Mouse (Mus musculus) cerebellum, adult 8-10 months (tissue): ENCODE measurements around the gene Kirrel3.

Experiments used
- DNase-seq: peaks from one replicate; pipeline ENCODE4 v3.0.0; 2022

Kirrel3 gene

DNA sequence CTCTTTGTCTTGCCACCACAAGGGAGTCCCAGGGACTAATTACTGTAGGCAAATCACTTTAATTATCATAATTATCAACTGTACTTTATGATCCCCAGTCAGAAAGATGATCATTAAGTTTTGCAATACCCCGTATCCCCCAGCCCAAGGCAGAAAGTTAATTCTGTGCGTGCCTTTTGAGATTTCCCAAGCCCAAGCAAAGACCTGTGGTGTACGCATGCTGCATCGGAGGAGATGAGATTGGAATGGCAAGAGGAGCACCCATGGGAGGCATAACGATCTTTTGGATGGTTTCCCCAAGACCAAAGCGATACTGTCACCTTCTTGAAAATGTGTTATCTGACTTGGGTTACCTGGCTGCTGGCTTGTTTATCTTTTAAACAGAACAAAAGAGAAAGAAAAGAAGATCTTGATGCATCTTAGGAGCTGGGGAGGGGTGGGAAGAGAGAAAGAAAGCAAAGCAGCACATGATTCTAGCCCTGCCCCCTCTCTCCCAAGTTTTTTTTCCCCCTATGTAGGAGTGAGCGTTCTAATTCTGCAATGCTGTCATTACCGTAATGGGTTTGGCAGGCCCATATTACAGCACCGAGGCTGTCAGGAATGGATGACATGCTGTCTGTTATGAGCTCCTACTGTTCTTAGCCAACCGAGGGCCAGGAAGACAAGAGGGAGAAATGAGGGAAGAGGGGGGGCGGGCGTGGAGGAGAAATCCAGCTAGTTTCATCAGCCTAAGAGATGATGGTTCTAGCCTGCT is 218.0 kb downstream of the Kirrel3 start:
- no peak for DNase-seq

DNA sequence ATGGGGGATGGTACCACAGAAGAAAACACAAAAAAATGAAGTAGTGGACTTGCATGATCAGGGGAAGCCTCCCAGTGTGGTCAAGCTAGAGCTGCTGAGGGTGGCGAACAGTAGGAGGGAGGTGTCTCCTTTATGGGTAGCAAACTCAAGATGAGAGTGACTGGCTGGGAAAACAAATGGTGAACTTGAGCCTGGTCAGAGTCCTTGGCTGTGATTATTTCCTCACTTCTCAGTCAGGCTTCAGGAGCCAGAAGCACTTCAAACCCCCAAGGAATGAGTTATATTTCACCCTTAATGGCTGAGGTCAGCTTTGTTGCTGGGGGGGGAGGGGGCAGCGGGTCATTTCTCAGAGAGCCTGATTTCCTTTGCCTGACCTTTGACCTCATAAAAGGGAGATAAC is 218.7 kb downstream of the Kirrel3 start:
- no peak for DNase-seq

- DNase-seq, result no peak
Observed at GRCm38 (mm10) chr9:34706350-34706873, 220.7 kb downstream of the Kirrel3 start.

GRCm38 (mm10) chr9:34708691-34709090 is 223.0 kb downstream of the Kirrel3 start:
- no peak for DNase-seq

GRCm38 (mm10) chr9:34711996-34712395 is 226.3 kb downstream of the Kirrel3 start:
- no peak for DNase-seq

DNA sequence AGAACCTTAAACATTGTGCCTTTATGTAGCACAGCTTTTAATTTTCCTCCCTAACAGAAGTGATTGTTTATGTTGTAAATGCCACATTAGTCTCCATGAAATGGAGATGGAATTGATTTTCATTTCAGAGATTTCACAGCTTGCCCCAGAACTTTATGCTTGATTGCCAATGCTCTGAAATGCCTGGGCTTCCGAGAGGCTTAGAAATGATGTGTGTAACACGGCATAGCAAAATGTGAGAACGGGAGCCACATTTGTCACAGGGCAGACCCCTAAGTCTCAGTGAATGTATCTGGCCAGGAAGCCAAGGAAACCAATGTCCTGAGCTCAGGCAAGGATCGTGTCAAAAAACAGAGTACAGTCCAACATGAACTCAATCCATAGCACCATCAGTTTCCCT is 227.3 kb downstream of the Kirrel3 start:
- no peak for DNase-seq

GRCm38 (mm10) chr9:34713462-34713926 is 227.8 kb downstream of the Kirrel3 start:
- peak; percentile 59 for DNase-seq

- DNase-seq, result no peak
Observed at GRCm38 (mm10) chr9:34714996-34715619, 229.4 kb downstream of the Kirrel3 start.

GRCm38 (mm10) chr9:34716476-34716875 is 230.8 kb downstream of the Kirrel3 start:
- peak; percentile 41 for DNase-seq

DNA sequence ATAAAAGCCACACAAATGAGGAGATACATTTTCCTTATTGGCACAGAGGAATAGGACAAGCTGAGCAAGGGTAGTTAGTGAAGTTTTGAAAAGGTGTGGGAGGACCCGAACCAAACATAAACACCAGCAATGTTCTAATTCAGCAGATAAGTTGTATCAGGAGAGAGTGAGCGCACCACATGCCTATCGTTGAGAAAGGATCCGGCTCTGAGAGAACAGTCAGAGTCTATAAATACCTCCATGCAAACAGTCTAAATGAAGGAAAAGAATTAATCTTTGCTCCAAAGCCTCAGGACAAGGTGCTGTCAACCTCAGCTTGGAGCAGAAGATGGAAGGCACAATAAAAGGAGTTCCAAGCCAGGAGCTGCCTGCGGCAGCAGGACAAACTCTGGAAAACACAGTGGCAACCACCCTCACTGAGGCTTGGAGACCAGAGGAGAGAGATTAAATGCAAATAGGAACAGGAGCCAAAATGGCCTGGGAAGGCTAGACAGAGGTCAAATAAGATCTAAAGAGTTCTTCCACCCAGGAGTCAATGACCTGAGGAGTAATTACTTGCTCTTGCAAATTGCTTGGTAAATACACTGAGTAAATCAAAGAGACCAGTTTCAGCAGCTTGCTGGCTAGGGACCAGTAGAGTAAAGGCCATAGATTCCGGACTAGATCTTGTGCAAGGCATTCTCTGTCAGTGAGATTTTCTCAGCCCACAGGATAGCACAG is 235.9 kb downstream of the Kirrel3 start:
- no peak for DNase-seq

- DNase-seq, result no peak
Observed at GRCm38 (mm10) chr9:34722198-34722550, 236.5 kb downstream of the Kirrel3 start.

GRCm38 (mm10) chr9:34732507-34732906 is 246.8 kb downstream of the Kirrel3 start:
- no peak for DNase-seq

GRCm38 (mm10) chr9:34733579-34733978 is 247.9 kb downstream of the Kirrel3 start:
- no peak for DNase-seq

DNA sequence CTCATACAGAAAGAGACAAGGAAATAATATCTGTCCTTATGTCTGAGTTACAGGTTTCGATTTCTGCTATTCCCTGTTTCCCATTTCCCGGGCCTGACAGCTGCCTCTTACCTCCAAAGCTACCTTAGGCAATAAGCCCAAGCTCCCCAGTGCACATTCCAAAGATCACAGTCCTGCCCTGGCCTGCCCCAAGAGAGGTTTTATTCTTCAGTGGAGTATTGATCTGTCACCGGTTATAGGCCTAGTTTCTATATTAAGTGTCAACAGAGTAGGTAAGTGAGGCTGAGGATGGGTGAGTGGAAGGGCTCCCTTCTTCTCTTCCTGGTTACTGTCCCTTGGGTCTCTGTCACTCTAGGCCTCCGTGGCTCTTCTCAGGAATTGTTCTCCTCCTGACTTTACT is 249.3 kb downstream of the Kirrel3 start:
- no peak for DNase-seq

GRCm38 (mm10) chr9:34739431-34739830 is 253.7 kb downstream of the Kirrel3 start:
- no peak for DNase-seq

GRCm38 (mm10) chr9:34740814-34741213 is 255.1 kb downstream of the Kirrel3 start:
- no peak for DNase-seq

DNA sequence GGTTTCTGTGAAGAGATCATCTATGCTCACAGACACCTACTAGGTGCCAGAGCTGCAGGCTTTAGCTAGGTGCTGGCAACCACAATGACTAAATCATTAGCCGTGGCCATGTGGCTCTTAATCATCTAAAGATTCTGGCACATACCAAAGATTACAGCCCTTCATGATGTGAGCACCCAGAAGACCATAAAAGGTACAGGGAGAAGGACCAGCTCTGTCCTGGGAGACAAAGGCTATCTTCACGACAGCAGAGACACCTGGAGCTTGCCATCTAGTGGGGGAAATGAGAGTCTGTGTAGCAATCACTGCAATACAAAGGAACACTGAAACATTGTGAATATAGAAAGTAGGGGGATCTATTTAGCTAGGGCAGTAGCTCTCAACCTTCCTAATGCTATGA is 262.3 kb downstream of the Kirrel3 start:
- no peak for DNase-seq

- DNase-seq, result peak; percentile 73
Observed at GRCm38 (mm10) chr9:34749161-34749560, 263.5 kb downstream of the Kirrel3 start.

GRCm38 (mm10) chr9:34749877-34750276 is 264.2 kb downstream of the Kirrel3 start:
- DNase-seq, result peak; percentile 68

DNA sequence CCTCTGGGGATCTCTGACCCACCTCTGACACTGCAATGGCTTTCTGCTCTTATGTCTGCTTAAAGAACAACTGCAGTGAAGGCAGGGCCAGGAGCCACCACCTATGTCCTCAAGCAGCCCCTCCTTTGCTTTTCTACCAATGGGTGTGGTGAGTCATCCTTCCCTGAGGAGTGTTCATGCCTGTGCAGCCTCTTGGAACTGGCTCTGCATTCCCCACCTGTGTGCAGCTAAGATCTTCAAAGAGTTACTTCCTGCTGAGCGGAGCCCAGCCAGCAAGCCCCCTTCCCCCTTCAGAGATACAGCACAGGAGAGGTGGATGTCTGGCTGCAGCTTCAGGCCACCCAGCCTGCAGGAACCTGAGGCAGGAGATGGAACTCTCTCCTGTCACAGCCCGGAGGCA is 265.2 kb downstream of the Kirrel3 start:
- DNase-seq, result no peak

GRCm38 (mm10) chr9:34752076-34752800 is 266.5 kb downstream of the Kirrel3 start:
- peak; percentile 39 for DNase-seq

- DNase-seq, result peak; percentile 63
Observed at GRCm38 (mm10) chr9:34752801-34753170, 267.1 kb downstream of the Kirrel3 start.

DNA sequence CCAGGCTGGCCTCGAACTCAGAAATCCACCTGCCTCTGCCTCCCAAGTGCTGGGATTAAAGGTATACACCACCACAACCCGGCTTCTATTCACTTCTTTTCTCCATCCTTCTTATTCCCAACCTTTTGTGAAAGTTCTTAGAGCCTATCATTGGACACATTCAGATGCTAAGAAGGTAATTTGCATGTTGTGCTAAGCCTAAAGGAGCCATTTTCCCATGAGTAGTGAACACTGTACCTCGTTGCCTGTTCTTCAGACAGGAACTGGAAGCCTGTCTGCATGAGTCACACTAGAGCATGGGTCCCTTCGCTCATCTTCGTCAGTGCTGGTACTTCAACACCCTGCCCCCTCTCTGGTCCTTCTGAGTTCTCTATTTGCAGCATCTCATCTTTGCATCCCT is 268.2 kb downstream of the Kirrel3 start:
- DNase-seq, result no peak
